Mouse (Mus musculus) myocyte (in vitro differentiated cells): ENCODE results near the gene Zfp36l1. TPM values are rescaled to one million over a fixed set of nuclear protein-coding genes. Genes with fewer than 3 reads are reported as not detected.
A peak's percentile ranks its signal among the peaks of the same experiment; 100 is the strongest.

Experiments
- H3K27me3 ChIP-seq: one replicate; pipeline ENCODE4 v1.6.1; 2011; ENCODE audit not compliant: control insufficient read depth, insufficient read depth, insufficient read length
- H3K36me3 ChIP-seq: one replicate; pipeline ENCODE4 v1.6.1; 2011; ENCODE audit not compliant: control insufficient read depth, insufficient read depth
- H3K4me2 ChIP-seq: one replicate; pipeline ENCODE4 v1.6.1; 2011; ENCODE audit warnings: low read depth, control low read depth
- H3K4me3 ChIP-seq: one replicate; pipeline ENCODE4 v1.5.1; 2011; ENCODE audit warnings: mild to moderate bottlenecking, control low read depth, moderate library complexity
- H3K79me2 ChIP-seq: one replicate; pipeline ENCODE4 v1.6.1; 2011; ENCODE audit not compliant: control insufficient read depth, insufficient read depth
- H3ac ChIP-seq: one replicate; pipeline ENCODE4 v1.6.1; 2011; ENCODE audit not compliant: control insufficient read depth, insufficient read length
- CEBPB ChIP-seq: IDR thresholded peaks from 2 replicates; pipeline ENCODE4 v1.6.1; 2011; ENCODE audit warnings: mild to moderate bottlenecking, moderate library complexity; ENCODE audit not compliant: poor library complexity, insufficient read depth, severe bottlenecking
- E2F4 ChIP-seq: IDR thresholded peaks from one replicate; pipeline ENCODE4 v1.6.1; 2011; ENCODE audit warnings: mild to moderate bottlenecking, control low read depth, moderate library complexity; ENCODE audit not compliant: insufficient read depth
- MAX ChIP-seq: IDR thresholded peaks from one replicate; pipeline ENCODE4 v1.6.1; 2011; ENCODE audit warnings: low read depth, mild to moderate bottlenecking, control low read depth
- MYOD1 ChIP-seq, 3 experiments: IDR thresholded peaks; one replicate each; pipeline ENCODE4 v1.6.1; 2011; ENCODE audit warnings: control low read depth in 2 of 3, low read depth in 2 of 3, mild to moderate bottlenecking in 2 of 3, moderate library complexity in 1 of 3; ENCODE audit not compliant: insufficient read length in 2 of 3, control insufficient read depth in 1 of 3
- MYOG ChIP-seq, 3 experiments: IDR thresholded peaks; one replicate each; pipeline ENCODE4 v1.6.1; 2011; ENCODE audit warnings: control low read depth in 2 of 3, low read depth in 2 of 3, mild to moderate bottlenecking in 2 of 3; ENCODE audit not compliant: insufficient read length in 2 of 3, control insufficient read depth in 1 of 3, insufficient read depth in 1 of 3
- POLR2A ChIP-seq: IDR thresholded peaks from one replicate; pipeline ENCODE4 v1.6.1; 2011; ENCODE audit warnings: low read depth, mild to moderate bottlenecking, control low read depth, moderate library complexity; ENCODE audit not compliant: insufficient read length
- POLR2AphosphoS2 ChIP-seq: IDR thresholded peaks from one replicate; pipeline ENCODE4 v1.6.1; 2011; ENCODE audit warnings: low read depth, control low read depth; ENCODE audit not compliant: insufficient read length
- REST ChIP-seq: IDR thresholded peaks from one replicate; pipeline ENCODE4 v1.6.1; 2011; ENCODE audit warnings: mild to moderate bottlenecking, control low read depth, moderate library complexity; ENCODE audit not compliant: insufficient read depth, insufficient read length
- SRF ChIP-seq: IDR thresholded peaks from one replicate; pipeline ENCODE4 v1.6.1; 2011; ENCODE audit warnings: low read depth; ENCODE audit not compliant: control insufficient read depth, insufficient read length
- TCF12 ChIP-seq: IDR thresholded peaks from one replicate; pipeline ENCODE4 v1.6.1; 2011; ENCODE audit warnings: mild to moderate bottlenecking, control low read depth; ENCODE audit not compliant: poor library complexity, insufficient read depth, severe bottlenecking
- TCF3 ChIP-seq: IDR thresholded peaks from one replicate; pipeline ENCODE4 v1.6.1; 2011; ENCODE audit warnings: low read depth, control low read depth; ENCODE audit not compliant: insufficient read length
- USF1 ChIP-seq: IDR thresholded peaks from one replicate; pipeline ENCODE4 v1.6.1; 2011; ENCODE audit warnings: low read depth, mild to moderate bottlenecking, control low read depth, moderate library complexity
- polyA plus RNA-seq: library from polyadenylated mRNA; unstranded; fragments of >200 nt; fragmentation: generic; extraction: Trizol; gene quantifications from one replicate; pipeline ENCODE4 v1.2.1, GENCODE M21; 2012; ENCODE audit warnings: missing spikeins

The Zfp36l1 gene
- polyA plus RNA-seq, 1 experiment = 35.7 TPM

GRCm38 (mm10) chr12:80124211-80124610 lies 11.4 kb upstream of the Zfp36l1 start:
- H3K36me3 ChIP-seq = no peaks in the 10 kb centered on the region

GRCm38 (mm10) chr12:80123227-80123803 lies 10.5 kb upstream of the Zfp36l1 start:
- Histone ChIP-seq H3ac (no peak overlapping the region), H3K4me2 (peak overlapping the region; percentile 67), H3K36me3 (no peaks in the 10 kb centered on the region), H3K79me2 (no peaks in the 10 kb centered on the region), H3K27me3 (no peaks in the 10 kb centered on the region), H3K4me3 (no peak overlapping the region)
- TF ChIP-seq SRF (no peak), REST (no peak), MYOG (IDR thresholded peaks at IDR 0.05; ENCODE audit: control insufficient read depth in 1 of 3, insufficient read depth in 1 of 3, insufficient read length in 2 of 3, low read depth in 2 of 3) (peak; percentile 87 to 99 (median 94)), USF1 (no peak), MYOD1 (IDR thresholded peaks at IDR 0.05; ENCODE audit: control insufficient read depth in 1 of 3, insufficient read length in 2 of 3, low read depth in 2 of 3) (peak; percentile 86 to 97 (median 95)), POLR2A (peak; percentile 50), E2F4 (no peak), POLR2AphosphoS2 (peak; percentile 29), CEBPB (no peak), TCF3 (peak; percentile 83), TCF12 (peak; percentile 98), MAX (no peak)

More at GRCm38 (mm10) chr12:80124211-80124610, 11.4 kb upstream of the Zfp36l1 start:
- Histone ChIP-seq H3K79me2 (no peaks in the 10 kb centered on the region), H3K4me3 (no peak overlapping the region), H3K27me3 (no peaks in the 10 kb centered on the region), H3K4me2 (peak overlapping the region; percentile 67), H3ac (no peak overlapping the region)
- TF ChIP-seq E2F4 (no peak), MYOG (IDR thresholded peaks at IDR 0.05; ENCODE audit: control insufficient read depth in 1 of 3, insufficient read depth in 1 of 3, insufficient read length in 2 of 3, low read depth in 2 of 3) (peak; percentile 87 to 98 (median 91)), TCF12 (peak; percentile 83), MYOD1 (IDR thresholded peaks at IDR 0.05; ENCODE audit: control insufficient read depth in 1 of 3, insufficient read length in 2 of 3, low read depth in 2 of 3) (peak in 2 of 3 experiments; percentile 92 to 98), POLR2AphosphoS2 (no peak), SRF (no peak), CEBPB (no peak), POLR2A (peak; percentile 40), MAX (no peak), REST (no peak), USF1 (no peak), TCF3 (peak; percentile 82)

GRCm38 (mm10) chr12:80121438-80121837 lies 8.6 kb upstream of the Zfp36l1 start:
- Histone ChIP-seq H3K36me3 (no peaks in the 10 kb centered on the region), H3K27me3 (no peaks in the 10 kb centered on the region), H3K4me2 (no peak overlapping the region), H3ac (no peak overlapping the region), H3K4me3 (no peak overlapping the region), H3K79me2 (no peaks in the 10 kb centered on the region)
- TF ChIP-seq MYOD1 (IDR thresholded peaks at IDR 0.05; ENCODE audit: control insufficient read depth in 1 of 3, insufficient read length in 2 of 3, low read depth in 2 of 3) = no peak
- TF ChIP-seq SRF = no peak
- TF ChIP-seq CEBPB = no peak
- no peak for TF ChIP-seq POLR2AphosphoS2
- no peak for TF ChIP-seq POLR2A
- TF ChIP-seq TCF12 = no peak
- TF ChIP-seq E2F4 = no peak
- no peak for TF ChIP-seq MAX
- TF ChIP-seq TCF3 = no peak
- TF ChIP-seq REST = no peak
- TF ChIP-seq MYOG (IDR thresholded peaks at IDR 0.05; ENCODE audit: control insufficient read depth in 1 of 3, insufficient read depth in 1 of 3, insufficient read length in 2 of 3, low read depth in 2 of 3) = no peak
- no peak for TF ChIP-seq USF1

GRCm38 (mm10) chr12:80118588-80118987 lies 5.8 kb upstream of the Zfp36l1 start:
- TF ChIP-seq MAX (no peak), MYOG (IDR thresholded peaks at IDR 0.05; ENCODE audit: control insufficient read depth in 1 of 3, insufficient read depth in 1 of 3, insufficient read length in 2 of 3, low read depth in 2 of 3) (peak in 1 of 3 experiments; percentile 3)
- no peak overlapping the region for H3K4me3 ChIP-seq
- H3K27me3 ChIP-seq = no peaks in the 10 kb centered on the region
- H3K4me2 ChIP-seq = no peak overlapping the region
- H3K79me2 ChIP-seq = no peaks in the 10 kb centered on the region
- no peak overlapping the region for H3ac ChIP-seq
- no peaks in the 10 kb centered on the region for H3K36me3 ChIP-seq
